Mouse (Mus musculus): Measurements from ENCODE around the gene Serpina3f. TPM values are rescaled to one million over a fixed set of nuclear protein-coding genes. Genes with fewer than 3 reads are reported as not detected.
"Not testable (repeated sequence)": the region's sequence is repeated elsewhere in the genome, so short reads cannot be mapped to it uniquely, and the experiment has no call there.

The Serpina3f gene
- polyA plus RNA-seq, 1 experiment from 2014 or later: not detected

DNA sequence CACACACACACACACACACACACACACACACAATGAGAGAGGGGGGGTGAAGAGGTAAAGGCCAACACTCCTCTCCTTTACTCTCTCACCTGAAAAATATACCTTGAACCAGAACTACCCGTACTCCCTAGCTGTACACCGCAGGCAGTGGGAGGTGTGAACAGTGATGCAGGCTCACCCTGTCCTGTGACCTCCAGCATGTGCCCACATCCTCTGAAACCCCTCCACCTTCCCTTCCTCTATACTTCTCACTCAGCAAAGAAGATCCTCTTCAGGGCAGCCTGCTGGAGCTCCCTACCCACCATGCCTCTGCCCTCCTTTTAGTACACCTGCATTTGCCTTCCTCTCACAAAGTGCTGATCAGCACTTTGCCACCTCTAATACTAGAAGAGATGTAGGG lies 4.5 kb upstream of the Serpina3f start:
- Histone ChIP-seq H3K4me1 (ENCODE audit: control insufficient read depth, insufficient read depth, low read length) (no peaks in the 10 kb centered on the region), H3K27me3 (ENCODE audit: control insufficient read depth, insufficient read depth, low read length) (no peaks in the 10 kb centered on the region), H3K27ac (ENCODE audit: low read depth, low read length) (no peak overlapping the region), H3K4me3 (ENCODE audit: low read length) (no peak overlapping the region), H3K36me3 (ENCODE audit: control insufficient read depth, insufficient read depth, low read length) (no peaks in the 10 kb centered on the region), H3K4me2 (replicated peaks; ENCODE audit: low read depth, low read length) (no peak overlapping the region), H3K9me3 (ENCODE audit: control insufficient read depth, low read length) (no peaks in the 10 kb centered on the region), H3K9ac (ENCODE audit: low read depth, low read length) (no peak overlapping the region)
- WGBS: 90% methylated on average over 2 of the region's 2 CpGs
- ATAC-seq (ENCODE audit: low FRiP score, low TSS enrichment): no peak

DNA sequence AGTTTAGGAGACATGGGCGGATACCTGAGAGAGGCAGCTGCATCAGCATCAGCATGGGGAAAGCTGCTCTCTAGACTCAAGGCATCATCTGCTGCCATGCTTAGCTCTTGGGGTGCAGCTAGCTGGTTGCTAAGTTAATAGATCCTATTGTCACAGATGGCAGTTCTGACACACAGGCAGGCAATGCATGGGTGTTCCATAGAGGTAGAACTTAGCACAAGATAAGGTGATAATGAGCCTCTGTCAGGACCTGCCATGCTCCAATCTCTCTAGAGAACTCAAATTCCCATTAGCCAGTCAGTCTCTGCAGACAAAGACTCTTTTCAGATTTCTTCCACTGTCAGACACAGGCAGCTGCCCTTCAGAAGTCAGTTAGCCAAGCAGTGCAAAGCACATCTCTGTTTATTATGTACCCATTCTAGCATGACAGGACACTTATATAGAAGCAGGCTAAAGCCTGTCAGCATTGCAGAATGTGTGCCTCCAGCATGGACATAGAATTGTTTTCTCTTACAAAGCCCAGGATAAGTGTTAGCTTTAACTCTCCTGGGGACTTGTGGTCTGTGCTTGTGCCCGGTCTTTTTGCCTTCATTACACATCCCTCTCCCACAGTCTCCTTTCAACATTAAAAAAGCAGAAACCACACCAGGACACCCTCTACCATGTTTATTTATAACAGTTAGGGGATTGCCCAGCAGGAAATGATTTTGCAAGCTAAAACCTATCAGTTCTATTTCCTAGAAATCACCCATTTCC lies 477 bp upstream of the Serpina3f start:
- H3K27ac ChIP-seq (ENCODE audit: low read depth, low read length): no peak overlapping the region
- H3K9me3 ChIP-seq (ENCODE audit: control insufficient read depth, low read length): no peaks in the 10 kb centered on the region
- H3K36me3 ChIP-seq (ENCODE audit: control insufficient read depth, insufficient read depth, low read length): no peaks in the 10 kb centered on the region
- H3K4me1 ChIP-seq (ENCODE audit: control insufficient read depth, insufficient read depth, low read length): no peaks in the 10 kb centered on the region
- H3K9ac ChIP-seq (ENCODE audit: low read depth, low read length): no peak overlapping the region
- no peak overlapping the region for H3K4me3 ChIP-seq (ENCODE audit: low read length)
- no peak for ATAC-seq (ENCODE audit: low FRiP score, low TSS enrichment)
- no peak overlapping the region for H3K4me2 ChIP-seq (replicated peaks; ENCODE audit: low read depth, low read length)
- H3K27me3 ChIP-seq (ENCODE audit: control insufficient read depth, insufficient read depth, low read length): no peaks in the 10 kb centered on the region
- 69% methylated on average over 2 of the region's 2 CpGs for WGBS

GRCm38 (mm10) chr12:104215249-104215648 lies 905 bp downstream of the Serpina3f start:
- no peaks in the 10 kb centered on the region for H3K27me3 ChIP-seq (ENCODE audit: control insufficient read depth, insufficient read depth, low read length)
- H3K4me3 ChIP-seq (ENCODE audit: low read length): no peak overlapping the region
- H3K36me3 ChIP-seq (ENCODE audit: control insufficient read depth, insufficient read depth, low read length): no peaks in the 10 kb centered on the region
- H3K4me1 ChIP-seq (ENCODE audit: control insufficient read depth, insufficient read depth, low read length): no peaks in the 10 kb centered on the region
- no peak overlapping the region for H3K4me2 ChIP-seq (replicated peaks; ENCODE audit: low read depth, low read length)
- no peak for ATAC-seq (ENCODE audit: low FRiP score, low TSS enrichment)
- H3K9me3 ChIP-seq (ENCODE audit: control insufficient read depth, low read length): no peaks in the 10 kb centered on the region
- H3K27ac ChIP-seq (ENCODE audit: low read depth, low read length): no peak overlapping the region
- no peak overlapping the region for H3K9ac ChIP-seq (ENCODE audit: low read depth, low read length)
- WGBS: 96% methylated on average over 1 of the region's 1 CpGs

- H3K27me3 ChIP-seq (ENCODE audit: control insufficient read depth, insufficient read depth, low read length): no peaks in the 10 kb centered on the region
- H3K27ac ChIP-seq (ENCODE audit: low read depth, low read length): no peak overlapping the region
- no peaks in the 10 kb centered on the region for H3K36me3 ChIP-seq (ENCODE audit: control insufficient read depth, insufficient read depth, low read length)
- 80% methylated on average over 1 of the region's 1 CpGs for WGBS
- no peak overlapping the region for H3K9ac ChIP-seq (ENCODE audit: low read depth, low read length)
- no peak overlapping the region for H3K4me3 ChIP-seq (ENCODE audit: low read length)
- no peak for ATAC-seq (ENCODE audit: low FRiP score, low TSS enrichment)
- H3K9me3 ChIP-seq (ENCODE audit: control insufficient read depth, low read length): no peaks in the 10 kb centered on the region
- no peak overlapping the region for H3K4me2 ChIP-seq (replicated peaks; ENCODE audit: low read depth, low read length)
- no peaks in the 10 kb centered on the region for H3K4me1 ChIP-seq (ENCODE audit: control insufficient read depth, insufficient read depth, low read length)
These were observed 7.3 kb downstream of the Serpina3f start for GRCm38 (mm10) chr12:104221616-104222015.

DNA sequence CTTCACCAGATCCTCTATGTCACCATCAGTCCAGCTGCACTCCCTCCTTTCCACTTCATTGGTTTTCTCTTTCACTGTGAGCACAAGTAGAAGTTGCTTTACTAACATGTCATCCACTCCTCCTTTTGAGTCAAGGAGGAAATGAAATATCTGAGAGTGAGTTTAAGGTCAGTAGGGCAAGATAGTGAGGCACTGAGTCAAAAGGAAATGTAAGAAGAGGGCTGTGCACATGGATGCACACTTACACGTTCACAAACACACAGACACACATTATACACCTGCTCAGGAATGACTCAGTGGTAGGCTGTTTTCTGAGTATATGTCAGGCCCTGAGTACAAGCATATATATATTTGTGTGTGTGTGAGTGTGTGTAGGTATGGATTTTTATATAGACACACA lies 9.3 kb downstream of the Serpina3f start:
- no peaks in the 10 kb centered on the region for H3K4me1 ChIP-seq (ENCODE audit: control insufficient read depth, insufficient read depth, low read length)
- 27% methylated on average over 1 of the region's 1 CpGs for WGBS
- ATAC-seq (ENCODE audit: low FRiP score, low TSS enrichment): no peak

DNA sequence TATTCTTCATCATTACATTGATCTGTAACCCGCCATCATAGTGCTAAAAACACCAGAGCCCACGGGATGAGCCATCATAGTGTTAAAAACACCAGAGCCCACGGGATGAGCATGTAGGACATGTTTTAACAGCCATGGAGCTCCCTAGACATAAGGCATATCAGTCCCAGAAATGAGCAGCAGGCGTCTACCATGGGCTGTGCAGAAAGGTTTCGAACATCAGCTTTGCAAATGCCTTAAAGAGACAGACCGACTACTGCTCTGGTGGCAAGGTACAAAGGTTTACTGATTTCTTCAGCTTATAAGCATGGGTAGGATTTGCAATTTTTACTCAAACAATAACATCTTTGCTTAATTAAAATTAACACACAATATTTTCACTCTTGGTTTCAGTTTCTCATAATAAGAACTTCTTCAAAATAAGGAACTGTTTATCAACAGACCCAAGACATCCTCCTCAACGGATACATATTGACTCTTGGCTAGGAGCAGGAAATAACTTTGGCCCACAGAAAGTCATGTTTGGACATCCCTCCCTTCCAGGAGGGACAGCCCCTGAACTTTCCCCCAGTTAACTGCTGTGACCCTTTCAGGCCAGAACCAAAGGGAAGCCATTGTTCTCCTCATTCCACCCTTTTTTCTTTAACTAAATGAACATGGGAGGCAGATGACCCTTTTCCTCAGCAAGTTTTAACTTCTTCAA lies 10.4 kb downstream of the Serpina3f start:
- WGBS: 68% methylated on average over 7 of the region's 7 CpGs
- Histone ChIP-seq H3K4me2 (replicated peaks; ENCODE audit: low read depth, low read length) (no peak overlapping the region), H3K27me3 (ENCODE audit: control insufficient read depth, insufficient read depth, low read length) (no peaks in the 10 kb centered on the region), H3K9me3 (ENCODE audit: control insufficient read depth, low read length) (no peaks in the 10 kb centered on the region), H3K4me3 (ENCODE audit: low read length) (no peak overlapping the region), H3K36me3 (ENCODE audit: control insufficient read depth, insufficient read depth, low read length) (no peaks in the 10 kb centered on the region), H3K9ac (ENCODE audit: low read depth, low read length) (no peak overlapping the region), H3K27ac (ENCODE audit: low read depth, low read length) (no peak overlapping the region), H3K4me1 (ENCODE audit: control insufficient read depth, insufficient read depth, low read length) (no peaks in the 10 kb centered on the region)
- ATAC-seq (ENCODE audit: low FRiP score, low TSS enrichment): no peak

More for the DNA sequence above, 9.3 kb downstream of the Serpina3f start:
- Histone ChIP-seq H3K9me3 (ENCODE audit: control insufficient read depth, low read length) (no peaks in the 10 kb centered on the region), H3K4me3 (ENCODE audit: low read length) (no peak overlapping the region), H3K9ac (ENCODE audit: low read depth, low read length) (no peak overlapping the region), H3K36me3 (ENCODE audit: control insufficient read depth, insufficient read depth, low read length) (no peaks in the 10 kb centered on the region), H3K27ac (ENCODE audit: low read depth, low read length) (no peak overlapping the region), H3K27me3 (ENCODE audit: control insufficient read depth, insufficient read depth, low read length) (no peaks in the 10 kb centered on the region), H3K4me2 (replicated peaks; ENCODE audit: low read depth, low read length) (no peak overlapping the region)

DNA sequence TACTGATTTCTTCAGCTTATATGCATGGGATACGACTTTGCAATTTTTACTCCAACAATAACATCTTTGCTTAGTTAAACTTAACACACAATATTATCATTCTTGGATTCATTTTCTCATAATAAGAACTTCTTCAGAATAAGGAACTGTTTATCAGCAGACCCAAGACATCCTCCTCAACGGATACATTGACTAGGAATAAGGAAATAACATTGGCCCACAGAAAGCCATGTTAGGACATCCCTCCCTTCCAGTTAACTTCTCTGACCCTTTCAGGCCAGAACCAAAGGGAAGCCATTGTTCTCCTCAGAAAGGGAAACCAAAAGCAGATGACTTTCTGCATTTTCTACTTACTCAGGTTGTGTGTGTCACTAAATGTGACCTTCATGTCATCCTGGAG lies 16.4 kb downstream of the Serpina3f start:
- Histone ChIP-seq H3K27me3 (ENCODE audit: control insufficient read depth, insufficient read depth, low read length) (no peaks in the 10 kb centered on the region), H3K4me2 (replicated peaks; ENCODE audit: low read depth, low read length) (no peak overlapping the region), H3K4me1 (ENCODE audit: control insufficient read depth, insufficient read depth, low read length) (no peaks in the 10 kb centered on the region), H3K9me3 (ENCODE audit: control insufficient read depth, low read length) (no peaks in the 10 kb centered on the region), H3K4me3 (ENCODE audit: low read length) (no peak overlapping the region), H3K36me3 (ENCODE audit: control insufficient read depth, insufficient read depth, low read length) (no peaks in the 10 kb centered on the region), H3K27ac (ENCODE audit: low read depth, low read length) (no peak overlapping the region), H3K9ac (ENCODE audit: low read depth, low read length) (no peak overlapping the region)
- 73% methylated on average over 2 of the region's 2 CpGs for WGBS
- no peak for ATAC-seq (ENCODE audit: low FRiP score, low TSS enrichment)

- Histone ChIP-seq H3K4me1 (ENCODE audit: control insufficient read depth, insufficient read depth, low read length) (no peaks in the 10 kb centered on the region), H3K9ac (ENCODE audit: low read depth, low read length) (no peak within 1 kb of the TSS; the same call in 1 of the 2 replicates), H3K27ac (ENCODE audit: low read depth, low read length) (peak within 1 kb of the TSS; percentile 11; the same call in 1 of the 2 replicates), H3K27me3 (ENCODE audit: control insufficient read depth, insufficient read depth, low read length) (no peaks in the 10 kb centered on the region), H3K9me3 (ENCODE audit: control insufficient read depth, low read length) (no peaks in the 10 kb centered on the region), H3K36me3 (ENCODE audit: control insufficient read depth, insufficient read depth, low read length) (no peaks in the 10 kb centered on the region), H3K4me3 (ENCODE audit: low read length) (no peak within 1 kb of the TSS), H3K4me2 (replicated peaks; ENCODE audit: low read depth, low read length) (no peak within 1 kb of the TSS)
- ATAC-seq (ENCODE audit: low FRiP score, low TSS enrichment): peak; percentile 81
- 30% methylated on average over 5 of the region's 5 CpGs for WGBS
These were observed 21.6 kb downstream of the Serpina3f start, which contains the start of gene Serpina3g for GRCm38 (mm10) chr12:104235915-104236314. Serpina3g (plus strand) TSS chr12:104236245.

GRCm38 (mm10) chr12:104238048-104238447 lies 23.7 kb downstream of the Serpina3f start:
- H3K36me3 ChIP-seq (ENCODE audit: control insufficient read depth, insufficient read depth, low read length); H3K27me3 ChIP-seq (ENCODE audit: control insufficient read depth, insufficient read depth, low read length); H3K27ac ChIP-seq (ENCODE audit: low read depth, low read length); ATAC-seq (ENCODE audit: low FRiP score, low TSS enrichment); H3K4me1 ChIP-seq (ENCODE audit: control insufficient read depth, insufficient read depth, low read length); H3K4me3 ChIP-seq (ENCODE audit: low read length); H3K4me2 ChIP-seq (replicated peaks; ENCODE audit: low read depth, low read length); H3K9ac ChIP-seq (ENCODE audit: low read depth, low read length); H3K9me3 ChIP-seq (ENCODE audit: control insufficient read depth, low read length): not testable (repeated sequence)
- WGBS: 80% methylated on average over 1 of the region's 1 CpGs
